Mouse (Mus musculus): Measurements from ENCODE around the gene Htr1f.
"Not testable (repeated sequence)": the region's sequence is repeated elsewhere in the genome, so short reads cannot be mapped to it uniquely, and the experiment has no call there.

Gene Htr1f

GRCm38 (mm10) chr16:65105184-65105931 is at the start of gene Htr1f:
Gene Htr1f (minus strand): TSS chr16:65105854.
- DNase-seq: no peak

GRCm38 (mm10) chr16:65139771-65140170 is 34.1 kb upstream of the Htr1f start:
- DNase-seq: no peak

GRCm38 (mm10) chr16:65129391-65129790 is 23.7 kb upstream of the Htr1f start:
- no peak for DNase-seq

- DNase-seq: no peak
These were observed 22.2 kb upstream of the Htr1f start for GRCm38 (mm10) chr16:65127846-65128245.

- no peak for DNase-seq
These were observed 6.6 kb upstream of the Htr1f start for GRCm38 (mm10) chr16:65112221-65112620.

GRCm38 (mm10) chr16:65093552-65093951 is 12.1 kb downstream of the Htr1f start:
- no peak for DNase-seq

- DNase-seq: no peak
These were observed 22.2 kb downstream of the Htr1f start for GRCm38 (mm10) chr16:65083475-65083874.

GRCm38 (mm10) chr16:65069867-65070266 is 35.8 kb downstream of the Htr1f start:
- no peak for DNase-seq

GRCm38 (mm10) chr16:65066264-65066663 is 39.4 kb downstream of the Htr1f start:
- no peak for DNase-seq

- not testable (repeated sequence) for DNase-seq
These were observed 67.8 kb downstream of the Htr1f start for GRCm38 (mm10) chr16:65037660-65038425.

- DNase-seq: peak; percentile 32
These were observed 76.0 kb downstream of the Htr1f start for GRCm38 (mm10) chr16:65029675-65030074.

GRCm38 (mm10) chr16:65022364-65022763 is 83.3 kb downstream of the Htr1f start:
- no peak for DNase-seq

- DNase-seq: no peak
These were observed 86.9 kb downstream of the Htr1f start for GRCm38 (mm10) chr16:65018710-65019109.

GRCm38 (mm10) chr16:65018134-65018533 is 87.5 kb downstream of the Htr1f start:
- no peak for DNase-seq

GRCm38 (mm10) chr16:65017566-65017965 is 88.1 kb downstream of the Htr1f start:
- no peak for DNase-seq

GRCm38 (mm10) chr16:65015241-65015640 is 90.4 kb downstream of the Htr1f start:
- DNase-seq: no peak

GRCm38 (mm10) chr16:65001993-65002821 is 103.4 kb downstream of the Htr1f start:
- no peak for DNase-seq

- no peak for DNase-seq
These were observed 116.3 kb downstream of the Htr1f start for GRCm38 (mm10) chr16:64989279-64989800.

GRCm38 (mm10) chr16:64987564-64987963 is 118.1 kb downstream of the Htr1f start:
- no peak for DNase-seq

GRCm38 (mm10) chr16:64987049-64987448 is 118.6 kb downstream of the Htr1f start:
- no peak for DNase-seq

GRCm38 (mm10) chr16:64974636-64975035 is 131.0 kb downstream of the Htr1f start:
- no peak for DNase-seq

- DNase-seq: no peak
These were observed 131.9 kb downstream of the Htr1f start for GRCm38 (mm10) chr16:64973533-64974305.
